Mouse (Mus musculus): ENCODE results near the gene Wnt7a.

The Wnt7a gene

DNA sequence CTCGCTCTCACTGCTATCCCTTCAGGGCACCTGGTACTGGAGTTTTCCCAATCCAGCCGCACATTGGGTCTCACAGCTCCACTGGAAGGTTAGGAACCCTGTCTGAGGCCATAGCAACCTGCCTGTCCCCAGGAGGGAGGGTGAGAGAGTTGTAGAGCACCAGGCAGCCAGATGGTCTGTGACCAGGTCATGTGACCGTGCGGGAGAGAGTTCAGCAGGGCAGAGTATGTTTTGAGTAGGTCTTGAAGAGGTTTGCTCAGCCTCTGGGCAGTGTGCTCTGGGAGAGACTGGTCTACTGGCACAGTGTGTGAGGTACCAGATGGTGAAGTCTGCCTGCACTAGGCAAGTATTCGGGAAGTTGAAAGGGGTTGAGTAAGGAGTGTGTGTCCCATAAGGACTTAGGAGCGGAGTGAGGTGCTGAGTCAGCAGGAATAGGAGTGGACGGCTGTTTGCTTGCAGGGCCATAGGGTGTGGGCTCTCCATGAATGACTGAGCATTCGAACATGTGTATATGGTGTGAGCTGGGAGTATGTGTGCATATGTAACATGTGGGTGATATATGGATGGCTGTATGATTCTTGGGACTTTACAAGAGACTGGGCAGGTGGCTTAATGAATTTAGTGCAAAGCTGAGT is 71.4 kb downstream of the Wnt7a start:
- DNase-seq (ENCODE audit: low read depth, low spot score) = no peak

DNA sequence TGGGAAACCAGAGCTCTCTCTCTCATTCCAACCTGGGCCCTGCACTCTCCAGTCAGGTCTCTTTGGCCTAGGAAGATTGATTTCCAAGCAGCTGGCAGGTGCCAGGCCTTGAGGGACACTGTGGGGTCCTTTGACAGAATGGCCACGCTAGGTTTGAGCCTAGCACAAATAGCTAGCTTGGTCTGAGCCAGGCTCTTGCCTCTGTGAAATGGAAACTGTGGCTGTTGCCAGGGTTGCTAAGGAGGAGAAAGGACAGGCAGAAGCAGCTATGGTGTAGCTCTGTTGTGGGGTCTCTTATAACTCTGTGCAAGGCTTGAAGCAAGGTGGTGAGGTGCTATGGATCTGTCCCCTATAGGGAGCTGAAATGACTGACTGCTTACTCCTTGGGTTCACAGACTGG is 75.7 kb downstream of the Wnt7a start:
- DNase-seq (ENCODE audit: low read depth, low spot score) = no peak

DNA sequence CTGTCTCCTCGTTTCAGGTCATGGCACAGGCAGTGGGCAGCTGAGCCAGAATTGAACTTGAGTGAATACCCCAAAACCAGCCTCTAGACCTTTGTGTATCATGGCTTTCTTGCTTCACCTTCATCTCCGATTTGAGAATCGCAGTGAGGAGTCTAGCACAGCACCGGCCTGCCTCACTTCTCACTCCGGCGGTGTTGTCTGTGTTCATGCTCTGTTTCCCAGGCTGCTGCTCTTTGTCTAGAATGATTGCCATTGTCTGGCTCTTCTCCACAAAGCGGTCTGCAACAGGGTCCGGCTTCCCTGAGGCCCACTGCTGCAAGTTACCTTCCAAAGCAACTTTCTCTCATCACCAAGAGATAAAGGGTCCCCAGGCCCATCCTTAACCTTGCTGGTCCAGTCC is 79.3 kb downstream of the Wnt7a start:
- DNase-seq (ENCODE audit: low read depth, low spot score) = no peak

DNA sequence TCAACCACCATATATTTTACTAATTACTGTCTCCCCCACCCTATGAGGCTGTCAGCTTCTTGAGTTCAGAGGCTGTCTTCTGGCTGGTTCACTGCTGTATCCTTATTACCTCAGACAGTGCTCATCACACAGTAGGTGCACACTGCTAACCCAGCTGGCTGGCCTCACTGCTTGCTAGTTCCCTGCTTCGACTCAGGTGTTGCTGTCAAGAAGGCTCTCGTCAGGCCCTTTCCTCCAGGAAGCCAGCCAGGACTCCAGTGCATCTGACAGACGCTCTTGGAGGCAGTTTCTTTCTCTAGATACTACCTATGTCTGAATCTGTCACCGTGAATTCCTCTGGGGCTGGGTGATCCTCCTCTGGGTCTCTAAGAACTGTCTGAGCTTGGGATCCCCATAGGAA is 85.6 kb downstream of the Wnt7a start:
- no peak for DNase-seq (ENCODE audit: low read depth, low spot score)

DNA sequence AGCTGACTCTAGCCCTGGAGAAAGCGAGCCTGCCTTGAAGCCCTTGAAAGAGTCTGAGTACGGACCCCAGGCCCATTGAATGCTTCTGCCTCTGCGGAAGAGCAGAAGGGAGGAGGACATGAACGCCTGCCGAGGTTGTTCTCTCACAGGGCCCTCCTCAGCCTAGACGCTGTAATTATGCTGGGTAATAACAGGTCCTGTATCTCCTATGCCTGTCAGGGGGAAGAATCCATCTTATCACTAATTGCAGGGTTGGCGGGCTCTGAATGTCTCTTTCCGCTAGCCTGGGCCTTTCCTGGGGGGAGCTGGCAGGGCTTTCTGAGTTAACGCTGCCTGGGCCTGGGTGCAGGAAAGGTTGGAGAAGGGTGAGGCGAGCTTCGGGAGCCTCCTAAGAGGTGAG is 86.4 kb downstream of the Wnt7a start:
- DNase-seq (ENCODE audit: low read depth, low spot score) = no peak

DNA sequence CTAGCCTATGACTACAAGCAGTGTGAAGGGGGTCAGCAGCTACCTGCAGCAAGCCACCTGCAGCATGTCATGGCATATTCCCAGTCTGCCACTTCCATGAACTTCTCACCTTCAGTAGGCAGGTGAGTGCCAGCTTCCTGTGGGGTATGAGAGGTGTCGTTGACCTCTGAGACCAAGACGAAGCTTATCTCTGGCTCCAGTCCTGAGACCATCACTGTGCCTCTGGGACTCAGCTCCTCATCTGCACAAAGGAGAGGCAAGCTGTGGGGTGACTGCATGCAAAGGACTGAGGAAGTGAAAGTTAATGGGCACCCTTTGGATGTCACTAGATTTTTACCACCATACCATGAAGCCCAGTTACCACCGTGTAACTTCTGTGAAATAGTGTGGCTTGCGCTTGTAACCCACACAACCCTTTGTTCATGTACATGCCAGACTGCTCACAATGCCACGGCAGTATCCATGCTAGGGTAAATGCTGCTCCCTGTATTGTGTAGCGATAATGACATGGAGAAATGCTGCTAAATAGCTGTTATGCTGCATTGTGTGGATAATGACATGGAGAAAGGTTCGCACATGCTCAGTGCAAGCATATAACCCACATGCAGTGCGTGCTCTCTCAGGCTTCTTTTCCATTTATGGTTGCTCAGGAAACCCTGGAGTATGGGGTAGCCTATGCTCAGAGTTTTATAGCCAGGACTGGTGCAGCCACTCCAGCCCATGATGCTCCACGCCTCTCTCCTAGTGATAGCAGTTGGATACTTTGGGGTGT is 89.0 kb downstream of the Wnt7a start:
- no peak for DNase-seq (ENCODE audit: low read depth, low spot score)

Measured in ES-CJ7 (cell line).